Mouse (Mus musculus) stomach, embryonic 15.5 days (tissue): ENCODE measurements around the gene Nubp2. TPM values are rescaled to one million over a fixed set of nuclear protein-coding genes. Genes with fewer than 3 reads are reported as not detected.

ENCODE experiments used
- ATAC-seq: fragments of 200-750 bp; cut with Nextera tagmentation; 2 replicates; pipeline ENCODE4 v1.8.0; 2017; ENCODE audit warnings: low read depth, moderate number of reproducible peaks, moderate TSS enrichment; ENCODE audit not compliant: insufficient read depth, low FRiP score
- H3K27ac ChIP-seq: fragments of 300-500 bp; sonication (generic); 2 replicates; pipeline ENCODE4 v1.5.1; 2015; ENCODE audit warnings: mild to moderate bottlenecking, inconsistent platforms
- H3K27me3 ChIP-seq: fragments of 300-500 bp; sonication (generic); replicated peaks from 2 replicates; pipeline ENCODE4 v1.6.1; 2015; ENCODE audit warnings: inconsistent platforms
- H3K36me3 ChIP-seq: fragments of 300-500 bp; sonication (generic); 2 replicates; pipeline ENCODE4 v1.6.1; 2015; ENCODE audit warnings: inconsistent platforms
- H3K4me1 ChIP-seq: fragments of 300-500 bp; sonication (generic); 2 replicates; pipeline ENCODE4 v1.6.1; 2015; ENCODE audit warnings: inconsistent platforms
- H3K4me2 ChIP-seq: fragments of 300-500 bp; sonication (generic); 2 replicates; pipeline ENCODE4 v1.6.1; 2015; ENCODE audit warnings: mild to moderate bottlenecking, inconsistent platforms
- H3K4me3 ChIP-seq: fragments of 300-500 bp; sonication (generic); replicated peaks from 2 replicates; pipeline ENCODE4 v1.5.1; 2015; ENCODE audit warnings: inconsistent platforms
- H3K9ac ChIP-seq: fragments of 300-500 bp; sonication (generic); 2 replicates; pipeline ENCODE4 v1.6.1; 2015; ENCODE audit warnings: inconsistent platforms
- H3K9me3 ChIP-seq: fragments of 300-500 bp; sonication (generic); 2 replicates; pipeline ENCODE4 v1.6.1; 2016; ENCODE audit warnings: inconsistent platforms
- WGBS: fragments of 180-500 bp; shearing (Covaris S2); methylation state at CpG from one replicate; pipeline ENCODE4 v1.1.7; 2015; 5-methylcytosine and 5-hydroxymethylcytosine counted together
- polyA plus RNA-seq: library from polyadenylated mRNA; unstranded; fragments of >200 nt; fragmentation: Nextera tagmentation; extraction: Ambion mirVana; gene quantifications from 2 replicates; pipeline ENCODE4 v1.2.1, GENCODE M21; 2015

Gene Nubp2
- polyA plus RNA-seq, 1 experiment from 2014 or later, result 49.0 TPM

GRCm38 (mm10) chr17:24877336-24878116 lies 8.6 kb downstream of the Nubp2 start:
- Histone ChIP-seq H3K27ac (peak overlapping the region; percentile 51), H3K4me2 (peak overlapping the region; percentile 35), H3K27me3 (no peaks in the 10 kb centered on the region), H3K4me1 (no peaks in the 10 kb centered on the region), H3K9me3 (no peaks in the 10 kb centered on the region), H3K9ac (no peak overlapping the region), H3K36me3 (no peaks in the 10 kb centered on the region), H3K4me3 (peak overlapping the region; percentile 7; the same call in 1 of the 2 replicates)
- WGBS, result 37% methylated on average over 10 of the region's 10 CpGs
- peak; percentile 36; the same call in 1 of the 2 replicates for ATAC-seq

GRCm38 (mm10) chr17:24874989-24875388 lies 11.2 kb downstream of the Nubp2 start:
- Histone ChIP-seq H3K9me3 (no peaks in the 10 kb centered on the region), H3K27me3 (no peaks in the 10 kb centered on the region), H3K27ac (no peak overlapping the region), H3K4me2 (no peak overlapping the region), H3K9ac (no peak overlapping the region), H3K4me3 (no peak overlapping the region), H3K4me1 (no peaks in the 10 kb centered on the region), H3K36me3 (no peaks in the 10 kb centered on the region)
- WGBS, result 80% methylated on average over 8 of the region's 8 CpGs
- no peak for ATAC-seq

GRCm38 (mm10) chr17:24874405-24874745 lies 11.8 kb downstream of the Nubp2 start:
- WGBS, result 32% methylated on average over 1 of the region's 1 CpGs
- Histone ChIP-seq H3K36me3 (no peaks in the 10 kb centered on the region), H3K9ac (no peak overlapping the region), H3K4me1 (no peaks in the 10 kb centered on the region), H3K9me3 (no peaks in the 10 kb centered on the region), H3K4me3 (no peak overlapping the region), H3K27me3 (no peaks in the 10 kb centered on the region), H3K27ac (no peak overlapping the region), H3K4me2 (no peak overlapping the region)
- no peak for ATAC-seq

DNA sequence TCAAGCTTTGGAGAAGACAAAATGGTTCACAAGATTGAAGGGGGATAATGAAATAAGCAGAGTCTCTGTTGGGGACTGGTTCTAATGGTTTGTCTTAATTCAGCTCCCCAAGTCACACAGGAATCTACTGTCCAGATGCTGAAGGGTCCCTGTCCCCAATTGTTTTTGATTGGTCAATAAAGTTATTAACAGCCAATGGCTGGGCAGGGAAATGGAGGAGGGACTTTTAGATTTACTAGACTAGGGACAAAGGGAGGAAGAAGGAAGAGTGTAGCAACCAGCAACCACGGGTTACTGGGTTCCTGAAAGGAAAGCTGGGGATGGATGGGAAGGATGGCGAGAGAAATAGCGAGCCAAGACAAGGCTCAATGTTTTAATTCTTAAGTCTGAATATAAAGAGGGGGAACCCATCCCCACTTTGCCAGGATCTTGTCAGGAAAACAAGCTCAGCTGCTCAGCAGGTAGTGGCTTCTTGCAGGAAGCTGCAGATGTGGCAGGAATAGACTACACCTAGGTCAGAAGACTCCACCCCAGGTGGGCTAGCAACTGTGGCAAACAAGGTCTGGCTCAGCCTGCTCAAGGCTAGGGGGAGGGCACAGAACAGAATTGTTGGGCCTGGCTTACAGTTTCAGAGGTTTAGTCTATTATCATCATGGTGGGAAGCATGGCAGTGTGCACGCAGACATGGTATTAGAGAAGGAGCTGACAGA lies 12.3 kb downstream of the Nubp2 start:
- no peak overlapping the region for H3K4me2 ChIP-seq
- no peak overlapping the region for H3K4me3 ChIP-seq
- ATAC-seq, result no peak
- H3K4me1 ChIP-seq, result no peaks in the 10 kb centered on the region
- 53% methylated on average over 4 of the region's 4 CpGs for WGBS
- no peaks in the 10 kb centered on the region for H3K36me3 ChIP-seq
- no peaks in the 10 kb centered on the region for H3K27me3 ChIP-seq
- H3K27ac ChIP-seq, result no peak overlapping the region
- H3K9me3 ChIP-seq, result no peaks in the 10 kb centered on the region
- H3K9ac ChIP-seq, result no peak overlapping the region

GRCm38 (mm10) chr17:24867914-24868313 lies 18.2 kb downstream of the Nubp2 start:
- Histone ChIP-seq H3K4me3 (no peak overlapping the region), H3K9me3 (no peaks in the 10 kb centered on the region), H3K4me2 (no peak overlapping the region), H3K27ac (no peak overlapping the region), H3K36me3 (0 out of 2 replicates have a peak, but pooled peaks cover 7% of the 10 kb centered on the region), H3K4me1 (no peaks in the 10 kb centered on the region), H3K27me3 (no peaks in the 10 kb centered on the region), H3K9ac (no peak overlapping the region)
- no peak for ATAC-seq
- WGBS, result 93% methylated on average over 10 of the region's 10 CpGs

DNA sequence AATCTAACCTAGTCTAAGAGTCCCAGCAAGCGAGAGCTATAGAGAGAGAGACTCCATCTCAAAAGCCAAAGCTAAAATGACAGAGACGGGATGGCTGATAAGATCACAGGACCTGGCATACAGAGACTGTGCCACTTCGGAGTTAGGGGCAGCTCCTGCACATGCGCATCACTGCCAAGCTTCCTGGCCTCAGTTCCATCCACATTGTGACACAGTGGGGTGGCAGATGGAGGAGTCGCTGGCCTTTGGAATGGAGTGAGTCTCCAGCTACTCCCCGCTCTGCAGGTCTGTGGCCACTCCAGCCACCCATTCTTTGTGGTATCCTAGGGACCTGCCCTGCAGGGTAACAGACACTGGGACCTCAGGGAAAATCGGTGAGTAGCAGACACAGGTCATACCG lies 20.4 kb downstream of the Nubp2 start, which contains the start of gene Igfals:
Gene Igfals (plus strand): TSS at position 222 of the 400 bp plus-strand sequence.
- H3K4me2 ChIP-seq, result no peak within 1 kb of the TSS
- 83% methylated on average over 8 of the region's 8 CpGs for WGBS
- H3K4me1 ChIP-seq, result no peaks in the 10 kb centered on the region
- H3K9me3 ChIP-seq, result no peaks in the 10 kb centered on the region
- no peak for ATAC-seq
- no peak within 1 kb of the TSS for H3K9ac ChIP-seq
- H3K27me3 ChIP-seq, result no peaks in the 10 kb centered on the region
- H3K27ac ChIP-seq, result no peak within 1 kb of the TSS
- 0 out of 2 replicates have a peak, but pooled peaks cover 7% of the 10 kb centered on the region for H3K36me3 ChIP-seq
- no peak within 1 kb of the TSS for H3K4me3 ChIP-seq

- WGBS, result 93% methylated on average over 3 of the region's 3 CpGs
- no peak for ATAC-seq
- H3K36me3 ChIP-seq, result 0 out of 2 replicates have a peak, but pooled peaks cover 10% of the 10 kb centered on the region
- H3K4me2 ChIP-seq, result no peak overlapping the region
- no peak overlapping the region for H3K9ac ChIP-seq
- H3K27me3 ChIP-seq, result no peaks in the 10 kb centered on the region
- H3K4me1 ChIP-seq, result no peaks in the 10 kb centered on the region
- no peaks in the 10 kb centered on the region for H3K9me3 ChIP-seq
- H3K27ac ChIP-seq, result no peak overlapping the region
- no peak overlapping the region for H3K4me3 ChIP-seq
These were observed 24.4 kb downstream of the Nubp2 start for GRCm38 (mm10) chr17:24861785-24862184.

GRCm38 (mm10) chr17:24860076-24860475 lies 26.1 kb downstream of the Nubp2 start:
- peak; percentile 75; the same call in 1 of the 2 replicates for ATAC-seq
- 0 out of 2 replicates have a peak, but pooled peaks cover 10% of the 10 kb centered on the region for H3K36me3 ChIP-seq
- H3K27ac ChIP-seq, result no peak overlapping the region
- H3K9ac ChIP-seq, result no peak overlapping the region
- H3K4me2 ChIP-seq, result no peak overlapping the region
- H3K27me3 ChIP-seq, result no peaks in the 10 kb centered on the region
- WGBS, result 92% methylated on average over 8 of the region's 8 CpGs
- H3K4me1 ChIP-seq, result no peaks in the 10 kb centered on the region
- H3K4me3 ChIP-seq, result no peak overlapping the region
- H3K9me3 ChIP-seq, result no peaks in the 10 kb centered on the region

- H3K9me3 ChIP-seq, result no peaks in the 10 kb centered on the region
- peak; percentile 90 for ATAC-seq
- no peaks in the 10 kb centered on the region for H3K27me3 ChIP-seq
- H3K9ac ChIP-seq, result no peak overlapping the region
- H3K4me3 ChIP-seq, result no peak overlapping the region
- WGBS, result 85% methylated on average over 6 of the region's 6 CpGs
- H3K27ac ChIP-seq, result no peak overlapping the region
- 0 out of 2 replicates have a peak, but pooled peaks cover 3% of the 10 kb centered on the region for H3K36me3 ChIP-seq
- H3K4me1 ChIP-seq, result no peaks in the 10 kb centered on the region
- H3K4me2 ChIP-seq, result no peak overlapping the region
These were observed 27.2 kb downstream of the Nubp2 start for GRCm38 (mm10) chr17:24858967-24859366.

GRCm38 (mm10) chr17:24857831-24858470 lies 28.2 kb downstream of the Nubp2 start:
- ATAC-seq, result no peak
- Histone ChIP-seq H3K4me3 (no peak overlapping the region), H3K9me3 (no peaks in the 10 kb centered on the region), H3K4me2 (no peak overlapping the region), H3K27me3 (no peaks in the 10 kb centered on the region), H3K27ac (no peak overlapping the region), H3K4me1 (no peaks in the 10 kb centered on the region), H3K36me3 (0 out of 2 replicates have a peak, but pooled peaks cover 3% of the 10 kb centered on the region), H3K9ac (no peak overlapping the region)
- WGBS, result 81% methylated on average over 8 of the region's 8 CpGs

- ATAC-seq, result no peak
- no peak overlapping the region for H3K4me3 ChIP-seq
- no peak overlapping the region for H3K9ac ChIP-seq
- H3K36me3 ChIP-seq, result 0 out of 2 replicates have a peak, but pooled peaks cover 3% of the 10 kb centered on the region
- no peak overlapping the region for H3K4me2 ChIP-seq
- no peaks in the 10 kb centered on the region for H3K27me3 ChIP-seq
- no peak overlapping the region for H3K27ac ChIP-seq
- no peaks in the 10 kb centered on the region for H3K9me3 ChIP-seq
- WGBS, result 89% methylated on average over 13 of the region's 13 CpGs
- H3K4me1 ChIP-seq, result no peaks in the 10 kb centered on the region
These were observed 29.6 kb downstream of the Nubp2 start for GRCm38 (mm10) chr17:24856589-24856988.
